Mouse (Mus musculus) E14TG2a.4 (cell line): ENCODE results near the gene Prkd2.

ENCODE experiments used
- CTCF ChIP-seq: conservative IDR thresholded peaks from 2 replicates; pipeline ENCODE4 v1.5.1; 2014; ENCODE audit warnings: low read length
- NANOG ChIP-seq: IDR thresholded peaks from 2 replicates; pipeline ENCODE4 v1.6.1; 2014; ENCODE audit warnings: borderline replicate concordance, low read length, mixed read lengths
- POU5F1 ChIP-seq: IDR thresholded peaks from 2 replicates; pipeline ENCODE4 v1.6.1; 2014; ENCODE audit warnings: low read length, borderline replicate concordance

GRCm38 (mm10) chr7:16838804-16839426, 3.8 kb upstream of the Prkd2 start:
- TF ChIP-seq CTCF (no peak), NANOG (no peak), POU5F1 (no peak)
